In genomic region chr6:32260341-32260740, GRCm38 (mm10) we compare ENCODE assay signal across 28 mouse cellular contexts.
DNase-seq lines count a peak whose midpoint lies in the region; ATAC-seq lines count a peak whose summit lies in the region.
"Had no signal": no experiment of that assay in that cellular context is flagged by ENCODE, and none has a peak within 500 bp of the region (broad histone marks: within the 10 kb centered on the region; RNA-seq: fewer than 3 reads in every experiment).

No protein-coding gene starts in this region.

- intact Hi-C loops in heart, postnatal 14 days (cut with DNase I): no loop called here

- WGBS in hindbrain, embryonic 10.5 days: 82% methylated on average over 5 of the region's 5 CpGs
- 56% methylated on average over 5 of the region's 5 CpGs for WGBS in hindbrain, embryonic 13.5 days
- 68% methylated on average over 5 of the region's 5 CpGs for WGBS in neural tube, embryonic 15.5 days

- no peaks in the 10 kb centered on the region for H3K9me3 ChIP-seq in hindbrain, embryonic 10.5 days
- no peaks in the 10 kb centered on the region for H3K9me3 ChIP-seq in hindbrain, embryonic 13.5 days
- H3K9me3 ChIP-seq in neural tube, embryonic 15.5 days (replicated peaks): no peaks in the 10 kb centered on the region
- H3K9me3 ChIP-seq: kidney, embryonic 15.5 days; liver, embryonic 12.5 days; megakaryocyte, embryonic 14.5 days had no signal

- peak; percentile 54; the same call in 1 of the 2 replicates for ATAC-seq in hindbrain, embryonic 13.5 days (ENCODE audit: low FRiP score)
- ATAC-seq in neural tube, embryonic 15.5 days (ENCODE audit: low FRiP score): 0 out of 2 replicates have a peak, but pooled peaks have one; percentile 35
- ATAC-seq: CD4-positive, CD25-positive, alpha-beta regulatory T cell, adult 4 months; liver, embryonic 12.5 days; liver, postnatal 0 days had no signal

- H3K27ac ChIP-seq in hindbrain, embryonic 10.5 days: peak overlapping the region; percentile 64; the same call in 1 of the 2 replicates
- H3K27ac ChIP-seq in hindbrain, embryonic 13.5 days: peak overlapping the region; percentile 67
- peak overlapping the region; percentile 45; the same call in 1 of the 2 replicates for H3K27ac ChIP-seq in neural tube, embryonic 15.5 days (replicated peaks)
- H3K27ac ChIP-seq: kidney, embryonic 15.5 days; liver, embryonic 12.5 days had no signal

- peak; percentile 35 for DNase-seq in heart, adult 11 months
- no peak for DNase-seq in heart, postnatal 14 days
- no peak for DNase-seq in hindbrain, embryonic 10.5 days (ENCODE audit: low spot score)
- DNase-seq in MN1 (ENCODE audit: low spot score): no peak
- DNase-seq in lung, postnatal 10 days: no peak
- DNase-seq: adrenal gland, adult 2 months; cerebellum, adult 8-10 months; cerebellum, postnatal 36 days; gastrocnemius, postnatal 25 days; heart, adult 18-20 months; heart, postnatal 4 days; kidney, adult 18-20 months; kidney, postnatal 36 days; left cerebral cortex, postnatal 4 days; liver, postnatal 0 days; lung, postnatal 4 days; right cerebral cortex, adult 18-20 months; spleen, adult 18-20 months; thymus, postnatal 14 days had no signal

- no peak overlapping the region for H3K4me2 ChIP-seq in hindbrain, embryonic 13.5 days
- H3K4me2 ChIP-seq in neural tube, embryonic 15.5 days: no peak overlapping the region
- H3K4me2 ChIP-seq: heart, embryonic 11.5 days; kidney, embryonic 15.5 days; liver, embryonic 12.5 days had no signal

- no peaks in the 10 kb centered on the region for H3K27me3 ChIP-seq in hindbrain, embryonic 10.5 days (ENCODE audit: insufficient read depth, poor library complexity, severe bottlenecking)
- H3K27me3 ChIP-seq in hindbrain, embryonic 13.5 days: no peaks in the 10 kb centered on the region
- H3K27me3 ChIP-seq in neural tube, embryonic 15.5 days (replicated peaks): no peaks in the 10 kb centered on the region
- H3K27me3 ChIP-seq: kidney, embryonic 15.5 days; liver, embryonic 12.5 days had no signal

- no peak overlapping the region for H3K4me3 ChIP-seq in hindbrain, embryonic 10.5 days
- no peak overlapping the region for H3K4me3 ChIP-seq in hindbrain, embryonic 13.5 days
- no peak overlapping the region for H3K4me3 ChIP-seq in neural tube, embryonic 15.5 days (replicated peaks)
- H3K4me3 ChIP-seq: kidney, embryonic 15.5 days; layer of hippocampus, adult 2 months; liver, embryonic 12.5 days; megakaryocyte, embryonic 14.5 days; myocyte had no signal

- H3K4me1 ChIP-seq in hindbrain, embryonic 10.5 days (replicated peaks): peaks cover 23% of the 10 kb centered on the region
- peaks cover 38% of the 10 kb centered on the region for H3K4me1 ChIP-seq in hindbrain, embryonic 13.5 days (replicated peaks)
- H3K4me1 ChIP-seq in neural tube, embryonic 15.5 days: peaks cover 19% of the 10 kb centered on the region
- H3K4me1 ChIP-seq: liver, embryonic 12.5 days had no signal

- no peaks in the 10 kb centered on the region for H3K36me3 ChIP-seq in hindbrain, embryonic 10.5 days
- no peaks in the 10 kb centered on the region for H3K36me3 ChIP-seq in hindbrain, embryonic 13.5 days
- no peaks in the 10 kb centered on the region for H3K36me3 ChIP-seq in neural tube, embryonic 15.5 days
- H3K36me3 ChIP-seq: kidney, embryonic 15.5 days; liver, embryonic 12.5 days had no signal

- no peak overlapping the region for H3K9ac ChIP-seq in hindbrain, embryonic 13.5 days
- no peak overlapping the region for H3K9ac ChIP-seq in neural tube, embryonic 15.5 days (replicated peaks)
- H3K9ac ChIP-seq: kidney, embryonic 15.5 days; liver, embryonic 12.5 days; liver, postnatal 0 days had no signal
